Mouse (Mus musculus) lung, adult 2 months (tissue): ENCODE data around the gene Galnt10.

Experiments used
- CTCF ChIP-seq: fragments of 200-500 bp; IDR thresholded peaks from 2 replicates; pipeline ENCODE4 v1.5.1; 2011; ENCODE audit warnings: mild to moderate bottlenecking, low read length, control low read depth; ENCODE audit not compliant: insufficient read depth
- POLR2A ChIP-seq: fragments of 200-500 bp; IDR thresholded peaks from 2 replicates; pipeline ENCODE4 v1.6.1; 2011; ENCODE audit warnings: low read depth, mild to moderate bottlenecking, control low read depth, low read length, borderline replicate concordance; ENCODE audit errors: extremely low read depth

GRCm38 (mm10) chr11:57624490-57624893, 20.8 kb upstream of the Galnt10 start:
- no peak for TF ChIP-seq CTCF
- TF ChIP-seq POLR2A, result no peak
